Mouse (Mus musculus) E14TG2a.4 (cell line): ENCODE results near the gene Telo2.

Experiments used
- CTCF ChIP-seq: conservative IDR thresholded peaks from 2 replicates; pipeline ENCODE4 v1.5.1; 2014; ENCODE audit warnings: low read length
- NANOG ChIP-seq: IDR thresholded peaks from 2 replicates; pipeline ENCODE4 v1.6.1; 2014; ENCODE audit warnings: borderline replicate concordance, low read length, mixed read lengths

DNA sequence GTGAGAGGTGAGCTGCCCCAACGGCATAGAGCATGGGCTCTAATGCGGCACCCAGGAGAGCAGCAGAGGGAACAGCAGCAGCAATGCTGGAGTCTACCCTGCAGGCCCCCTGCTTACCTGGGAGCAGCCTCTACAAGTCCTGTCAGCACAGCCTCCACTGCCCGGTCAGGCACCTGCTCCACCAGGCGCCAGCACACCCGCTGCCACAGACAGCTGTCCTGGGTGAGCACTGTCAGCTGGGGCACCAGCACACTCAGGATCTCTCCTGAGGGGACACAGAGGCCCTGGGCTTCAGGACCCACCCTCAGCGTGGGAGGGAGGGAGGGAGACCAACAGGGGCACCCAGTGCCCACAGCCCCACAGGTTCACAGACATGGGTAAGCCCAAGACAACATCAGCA is 5.2 kb downstream of the Telo2 start:
- no peak for TF ChIP-seq NANOG
- TF ChIP-seq CTCF: no peak
